Mouse (Mus musculus): ENCODE data around the gene Sept9.
A peak's percentile ranks its signal among the peaks of the same experiment; 100 is the strongest.

The Sept9 gene

GRCm38 (mm10) chr11:117246286-117246685 is 46.8 kb downstream of the Sept9 start:
- DNase-seq (ENCODE audit: low spot score) = no peak

- DNase-seq (ENCODE audit: low spot score) = peak; percentile 54
Observed at GRCm38 (mm10) chr11:117246981-117247431, 47.5 kb downstream of the Sept9 start.

DNA sequence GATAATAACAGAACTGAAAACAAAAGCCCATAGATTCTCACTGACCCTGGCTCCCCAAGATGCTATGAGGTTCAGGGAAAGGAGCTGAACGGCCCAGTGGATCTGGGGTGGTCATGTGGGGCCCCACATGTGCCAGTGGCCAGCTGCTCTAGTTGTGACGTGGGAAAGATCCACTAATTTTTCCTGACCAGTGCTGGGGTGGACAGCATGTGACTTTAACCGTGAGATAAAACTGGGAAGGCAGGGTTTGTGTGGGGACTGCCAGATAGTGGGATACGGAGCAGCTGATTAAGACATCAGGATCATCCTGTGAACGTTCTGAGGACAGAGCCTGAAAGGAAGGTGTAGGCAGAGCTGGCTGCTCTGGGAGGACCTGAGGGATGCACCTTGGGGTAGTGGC is 48.1 kb downstream of the Sept9 start:
- DNase-seq (ENCODE audit: low spot score) = no peak

- DNase-seq (ENCODE audit: low spot score) = no peak
Observed at GRCm38 (mm10) chr11:117248734-117249248, 49.3 kb downstream of the Sept9 start.

GRCm38 (mm10) chr11:117249282-117249984 is 50.0 kb downstream of the Sept9 start:
- no peak for DNase-seq (ENCODE audit: low spot score)

DNA sequence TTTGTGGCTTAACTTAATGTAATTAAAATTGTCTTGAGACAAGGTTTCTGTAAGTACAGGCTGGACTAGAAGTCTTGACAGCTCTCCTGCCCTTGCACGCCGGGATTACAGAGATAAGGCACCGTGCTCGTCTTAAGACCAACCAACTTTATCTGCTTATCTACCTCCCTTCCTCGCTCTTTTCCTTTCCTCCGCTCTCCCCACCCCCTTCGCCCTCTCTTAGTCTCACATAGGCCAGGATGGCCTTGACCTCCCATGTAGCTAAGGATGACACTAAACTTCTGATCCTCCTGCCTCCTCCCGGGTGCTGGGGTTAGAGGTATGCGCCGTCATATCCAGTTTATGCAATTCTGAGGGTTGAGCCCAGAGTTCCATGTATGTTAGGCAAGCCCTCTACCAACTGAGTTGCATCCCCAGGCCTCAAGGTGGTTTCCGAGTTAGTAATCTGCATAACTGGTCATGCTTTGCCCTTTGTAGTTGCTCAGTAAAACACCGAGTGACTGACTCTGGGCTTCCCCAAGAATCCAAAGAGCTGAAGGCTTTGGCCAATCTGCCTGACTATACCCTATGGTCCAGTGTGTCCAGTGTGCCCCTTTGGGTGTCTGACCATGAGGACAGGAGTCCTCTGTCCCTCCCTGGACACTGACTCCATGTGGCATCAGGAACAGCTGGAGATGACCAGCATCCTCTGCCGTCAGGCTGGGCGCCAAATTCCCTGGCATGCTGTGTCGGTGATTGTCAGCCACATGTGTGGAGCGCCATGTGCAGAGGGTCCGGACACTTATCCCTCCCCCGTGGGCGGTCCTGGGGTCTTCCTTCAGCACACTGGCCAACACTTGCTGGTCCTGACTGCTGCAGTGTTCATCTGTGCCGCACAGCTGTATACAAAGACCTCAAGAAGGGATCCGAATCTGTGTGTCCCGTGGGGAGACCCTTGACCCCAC is 50.8 kb downstream of the Sept9 start:
- no peak for DNase-seq (ENCODE audit: low spot score)

DNA sequence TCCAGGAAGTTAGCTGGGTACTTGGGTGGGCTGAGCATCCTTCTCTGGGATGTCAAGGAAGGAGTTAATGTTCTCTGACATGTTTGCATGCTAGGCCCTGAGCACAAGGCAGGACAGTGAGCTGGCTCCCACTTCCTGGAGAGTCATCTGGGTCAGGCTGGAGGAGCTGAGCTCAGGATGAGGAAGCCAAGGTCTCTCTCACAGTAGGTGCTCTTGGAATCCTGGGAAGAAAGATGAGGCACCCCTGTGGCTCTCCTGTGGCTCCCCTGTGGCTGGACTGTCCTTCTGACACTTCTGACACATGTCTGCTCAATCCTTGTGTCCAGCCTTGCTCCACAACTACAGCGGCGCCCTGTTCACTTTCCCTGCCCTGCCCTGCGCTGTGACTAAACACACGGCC is 52.3 kb downstream of the Sept9 start:
- DNase-seq (ENCODE audit: low spot score) = no peak

- no peak for DNase-seq (ENCODE audit: low spot score)
Observed at GRCm38 (mm10) chr11:117252846-117253245, 53.4 kb downstream of the Sept9 start.

- no peak for DNase-seq (ENCODE audit: low spot score)
Observed at GRCm38 (mm10) chr11:117254161-117255107, 55.0 kb downstream of the Sept9 start.

DNA sequence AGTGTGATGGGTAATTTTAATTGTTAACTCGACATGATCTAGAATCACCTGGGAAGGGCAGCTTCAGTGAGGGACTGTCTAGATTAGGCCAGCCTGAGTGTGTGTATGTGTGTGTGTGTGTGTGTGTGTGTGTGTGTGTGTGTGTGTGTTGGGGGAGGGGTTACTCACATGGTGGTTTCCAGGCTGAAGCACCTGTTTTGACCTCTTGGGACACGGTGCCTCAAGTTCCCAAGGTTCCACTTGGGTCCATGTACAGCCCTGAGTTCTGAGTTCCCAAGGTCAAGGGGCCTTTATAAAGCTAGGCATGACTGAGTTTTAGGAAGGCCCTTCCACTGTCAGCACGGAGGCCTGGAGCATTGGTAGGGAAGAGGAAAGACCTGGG is 55.6 kb downstream of the Sept9 start:
- DNase-seq (ENCODE audit: low spot score) = no peak

DNA sequence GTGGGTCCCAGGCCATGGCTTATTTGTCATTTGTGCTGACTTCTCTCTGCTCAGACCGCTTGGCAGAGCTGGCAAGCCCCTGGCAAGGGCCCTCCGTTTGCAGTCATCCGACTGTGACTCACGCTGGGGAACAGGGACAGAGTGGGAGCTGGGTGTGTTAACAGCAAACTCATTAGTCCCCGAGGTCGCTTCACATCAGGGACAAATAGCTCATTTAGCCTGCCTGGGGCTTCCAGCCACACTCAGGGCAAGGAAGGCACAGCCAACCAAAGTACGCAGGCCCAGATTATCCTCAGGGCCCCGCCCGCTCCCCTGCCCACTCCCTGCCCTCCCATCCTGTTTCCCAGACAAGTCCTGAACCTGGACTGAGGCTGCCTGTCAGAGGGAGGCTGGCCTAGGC is 56.6 kb downstream of the Sept9 start:
- DNase-seq (ENCODE audit: low spot score) = no peak

GRCm38 (mm10) chr11:117256840-117257239 is 57.4 kb downstream of the Sept9 start:
- no peak for DNase-seq (ENCODE audit: low spot score)

DNA sequence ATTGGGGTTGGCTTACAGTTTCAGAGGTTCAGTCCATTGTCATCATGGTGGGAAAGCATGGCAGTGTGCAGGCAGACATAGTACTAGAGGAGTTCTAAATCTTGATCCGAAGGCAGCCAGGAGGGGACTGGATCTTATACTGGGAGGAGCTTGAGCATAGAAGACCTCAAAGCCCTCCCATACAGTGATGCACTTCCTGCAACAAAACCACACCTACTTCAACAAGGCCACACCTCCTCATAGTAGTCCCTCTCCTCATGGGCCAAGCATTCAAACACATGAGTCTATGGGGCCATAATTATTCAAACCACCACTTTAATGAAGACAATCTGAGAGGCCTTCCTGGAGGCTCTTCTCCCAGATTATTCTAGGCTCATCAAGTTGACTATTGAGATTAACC is 57.8 kb downstream of the Sept9 start:
- DNase-seq (ENCODE audit: low spot score) = no peak

- DNase-seq (ENCODE audit: low spot score) = no peak
Observed at GRCm38 (mm10) chr11:117257842-117258241, 58.4 kb downstream of the Sept9 start.

DNA sequence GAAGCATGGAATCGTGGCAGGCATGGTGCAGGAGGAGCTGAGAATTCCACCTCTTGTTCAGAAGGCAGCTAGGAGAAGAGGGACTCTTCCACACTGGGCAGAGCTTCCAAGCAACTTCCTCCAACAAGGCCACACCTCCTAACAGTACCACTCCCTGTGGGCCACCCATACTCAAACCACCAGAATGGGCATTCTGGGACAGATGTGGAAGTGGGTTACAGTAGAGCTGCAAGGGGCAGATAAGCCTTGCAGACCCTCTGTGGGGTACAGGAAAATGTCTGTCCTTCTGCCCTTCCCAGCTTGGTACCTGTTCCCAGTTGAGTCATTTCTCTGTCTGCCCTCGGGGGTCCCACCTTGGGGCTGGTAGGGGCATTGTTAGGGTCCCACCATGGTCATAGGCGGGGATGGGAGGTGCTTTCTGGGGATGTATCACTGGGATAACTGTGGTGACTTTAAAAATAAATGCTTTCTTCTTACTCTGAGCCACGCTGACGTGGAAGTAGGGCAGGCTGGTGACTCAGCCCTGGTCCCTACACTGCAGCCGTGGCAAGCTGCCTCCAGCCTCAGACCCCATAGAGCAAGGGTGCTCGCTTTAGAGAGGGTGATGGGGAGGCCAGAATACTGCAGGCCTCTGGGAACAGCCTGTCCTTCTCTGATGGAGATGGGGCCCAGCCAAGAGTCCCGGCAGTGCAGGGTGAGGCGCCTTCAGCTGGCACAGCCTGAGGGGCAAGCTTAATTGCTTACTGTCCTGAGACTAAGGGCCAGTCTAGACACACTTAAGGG is 59.9 kb downstream of the Sept9 start:
- DNase-seq (ENCODE audit: low spot score) = no peak

DNA sequence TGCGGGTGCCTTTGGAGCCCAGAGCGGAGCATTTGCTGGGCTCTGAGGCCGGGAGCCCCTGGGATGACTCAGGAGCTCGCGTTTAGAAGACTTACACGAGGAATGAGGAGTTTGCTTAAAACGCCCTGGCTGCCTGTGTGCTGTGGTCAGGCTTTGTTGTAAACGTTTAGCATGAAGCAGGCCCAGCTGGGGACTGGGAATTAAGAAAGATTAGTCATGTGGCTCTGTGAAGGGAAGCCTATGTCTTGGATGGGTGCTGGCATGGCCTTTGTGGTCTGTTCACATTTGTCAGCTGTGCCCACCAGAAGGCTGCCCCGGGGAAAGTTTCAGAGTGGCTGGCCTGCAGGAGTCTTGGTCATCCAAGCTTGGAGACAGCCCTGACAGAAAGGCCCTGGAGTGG is 61.2 kb downstream of the Sept9 start:
- DNase-seq (ENCODE audit: low spot score) = no peak

- DNase-seq (ENCODE audit: low spot score) = no peak
Observed at GRCm38 (mm10) chr11:117263096-117263808, 63.8 kb downstream of the Sept9 start.

DNA sequence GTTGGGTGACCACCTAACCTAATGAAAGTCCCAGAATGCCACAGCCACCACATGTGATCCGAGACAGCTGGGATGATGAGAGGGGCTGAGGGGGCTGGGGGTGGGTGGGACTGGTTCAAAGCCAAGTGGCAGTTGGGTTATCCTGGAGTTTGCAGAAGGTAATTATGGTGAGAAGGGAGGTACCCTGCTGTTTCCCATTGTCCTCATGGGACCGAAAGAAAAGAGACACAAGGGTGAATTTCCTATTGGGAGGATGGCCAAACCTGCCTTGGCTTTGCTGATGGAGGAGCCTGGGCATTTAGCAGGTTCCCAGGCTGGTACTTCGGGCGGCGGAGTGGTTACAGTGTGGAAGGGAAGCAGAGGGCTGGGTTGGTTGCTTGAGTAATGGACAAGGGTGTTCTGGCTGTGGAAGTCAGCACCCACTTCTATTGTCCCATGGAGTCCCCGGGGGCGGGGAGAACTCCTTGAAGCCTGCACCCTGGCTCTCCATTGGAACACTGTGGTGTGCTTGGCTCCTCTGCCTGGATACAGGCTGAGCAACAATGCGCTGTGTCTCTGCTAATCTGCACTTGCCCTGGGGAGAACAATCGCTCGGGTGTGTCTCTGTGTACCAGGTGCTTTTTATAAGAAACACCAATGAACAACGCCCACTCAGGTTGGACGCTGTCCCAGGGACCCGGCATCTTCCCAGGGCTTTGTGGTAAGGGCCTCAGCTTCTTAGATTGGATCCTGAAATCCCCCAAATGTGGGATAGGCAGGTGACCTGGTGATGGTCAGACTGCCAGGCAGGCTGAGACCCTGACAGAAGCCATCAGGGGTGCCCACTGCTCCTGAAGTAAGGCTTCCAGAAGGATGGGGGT is 64.9 kb downstream of the Sept9 start:
- peak; percentile 43 for DNase-seq (ENCODE audit: low spot score)

GRCm38 (mm10) chr11:117265270-117265980 is 66.0 kb downstream of the Sept9 start:
- no peak for DNase-seq (ENCODE audit: low spot score)

Measured in ovary, adult 18-20 months (tissue).